Mouse (Mus musculus): ENCODE results near the gene Mbtd1.

GRCm38 (mm10) chr11:93862045-93862623, 23.5 kb upstream of the Mbtd1 start:
- TF ChIP-seq CTCF (IDR thresholded peaks at IDR 0.05; ENCODE audit: borderline replicate concordance, insufficient read depth, low read length) (no peak), POLR2A (IDR thresholded peaks at IDR 0.05; ENCODE audit: low read depth, low read length) (no peak)
